Mouse (Mus musculus): ENCODE measurements around the gene Robo2.

DNA sequence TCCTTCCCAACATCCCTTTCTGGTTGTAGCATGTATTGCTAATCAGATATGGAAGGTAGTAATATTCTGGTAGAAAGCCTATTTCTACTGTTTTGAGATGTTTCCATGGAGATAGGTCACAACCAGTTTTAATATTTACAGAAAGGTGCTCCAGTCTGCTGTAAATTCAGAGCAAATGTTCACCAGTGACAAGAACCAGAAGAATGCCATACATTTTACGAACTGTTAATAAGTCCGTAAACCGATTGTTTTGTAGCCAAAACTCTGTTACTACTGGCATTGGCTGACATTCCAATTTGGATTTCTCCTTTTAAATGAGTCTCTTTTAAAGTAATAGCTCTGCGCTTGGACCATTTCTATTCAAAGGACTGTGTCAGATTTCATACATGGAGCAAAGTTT, 36.4 kb upstream of the Robo2 start:
- no peak for TF ChIP-seq TAL1 (IDR thresholded peaks at IDR 0.05; ENCODE audit: low read length)
- TF ChIP-seq MAFK (IDR thresholded peaks at IDR 0.05; ENCODE audit: borderline replicate concordance, low read depth, low read length), result no peak

Data from MEL (cell line).